Mouse (Mus musculus) B cell, adult 2 months (primary cell): ENCODE measurements at regions not wholly inside any gene's neighbourhood (a gene's known extent, or its start where the extent isn't known, plus 50 kb on each side); places are given as distances from the start of the nearest gene placed in this dataset.

Source experiments
- DNase-seq, 2 experiments: peaks; one replicate each; pipeline ENCODE4 v3.0.0; 2022

DNA sequence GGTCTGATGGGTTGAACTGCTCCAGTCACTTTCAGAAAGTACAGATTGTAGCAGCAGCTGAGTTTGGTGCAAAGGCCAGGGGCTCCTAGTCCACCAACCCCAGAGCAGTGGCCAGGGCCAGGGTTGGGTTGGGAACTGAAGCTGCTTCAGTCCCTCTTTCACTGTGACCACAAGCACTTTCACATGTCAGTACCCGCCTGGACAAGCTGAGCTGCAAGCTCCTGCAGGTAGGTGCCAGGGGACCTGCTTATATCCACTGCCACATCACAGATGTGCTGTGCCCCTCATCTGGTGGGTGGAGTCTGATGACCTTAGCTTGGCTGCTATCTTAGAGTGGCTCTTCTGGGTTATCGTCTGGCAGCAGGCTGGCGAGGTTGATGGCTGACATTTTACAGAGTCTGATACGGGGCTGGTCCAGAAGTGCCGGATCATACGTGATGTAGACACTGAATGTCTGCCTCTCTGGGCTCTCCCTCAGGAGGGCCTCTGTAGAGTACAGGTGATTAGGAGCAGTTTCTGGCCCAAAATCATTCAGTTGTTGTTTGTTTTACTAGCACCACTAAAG lies 192.6 kb downstream of the Rybp start:
- DNase-seq, result no peak

DNA sequence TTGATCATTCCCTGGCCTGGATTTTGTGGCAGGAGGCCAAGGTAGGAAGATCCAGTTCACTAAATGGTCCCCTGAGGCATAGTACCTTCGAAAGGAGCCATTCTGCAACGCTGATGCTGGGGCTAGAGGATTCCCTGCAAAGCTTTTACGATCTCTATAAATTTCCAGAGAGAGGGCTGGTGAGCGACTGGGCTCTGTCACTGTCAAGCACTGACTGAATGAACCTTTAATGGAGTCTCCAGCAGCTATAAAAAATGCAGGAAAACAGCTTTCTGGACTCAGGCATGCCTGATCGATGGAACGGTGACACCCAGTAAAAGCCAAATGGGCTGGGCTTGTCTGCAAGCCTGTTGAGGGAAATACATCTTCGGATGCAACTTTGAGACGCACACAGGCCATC lies 194.4 kb downstream of the Rybp start:
- no peak for DNase-seq

DNA sequence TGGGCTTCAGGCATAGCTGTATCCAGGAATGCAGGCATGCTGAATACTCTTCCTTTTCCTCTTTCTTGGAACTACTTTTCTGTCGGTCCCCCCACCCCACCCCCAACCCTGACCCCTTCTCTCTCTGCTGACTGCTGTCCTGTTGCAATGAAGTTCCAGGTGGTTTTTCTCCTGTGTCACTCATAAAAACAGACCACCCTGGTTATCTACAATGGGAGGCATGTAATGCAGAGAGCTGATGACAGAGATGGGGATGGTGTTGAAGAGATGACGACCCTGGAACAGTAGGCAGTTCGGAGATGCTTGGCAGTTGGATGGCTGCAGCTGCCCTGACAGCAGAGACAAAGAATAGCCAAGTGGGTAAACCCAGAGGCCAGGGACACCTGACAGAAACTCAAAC lies 195.5 kb downstream of the Rybp start:
- DNase-seq, result no peak

DNA sequence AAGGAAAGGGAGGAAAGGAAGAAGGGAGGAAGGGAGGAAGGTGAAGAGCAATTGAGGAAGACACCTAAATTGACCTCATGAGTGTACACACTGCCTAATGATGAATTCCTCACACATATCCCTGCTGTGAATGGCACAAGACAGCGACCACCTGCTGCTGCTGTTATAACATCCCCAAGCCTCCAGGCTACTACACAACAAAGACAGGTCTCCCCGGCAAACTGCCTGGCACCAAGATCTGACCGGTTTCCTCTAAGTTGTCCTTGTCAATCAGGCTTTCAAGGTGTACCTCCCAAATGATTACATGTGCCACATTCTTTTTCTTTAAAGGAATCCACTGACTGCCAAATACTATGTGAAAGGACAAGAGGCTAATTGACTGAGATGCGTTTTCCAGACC lies 198.7 kb downstream of the Rybp start:
- DNase-seq, result no peak

GRCm38 (mm10) chr6:100086807-100087206 lies 200.5 kb downstream of the Rybp start:
- peak; percentile 4 to 6 for DNase-seq

GRCm38 (mm10) chr6:100085981-100086380 lies 201.3 kb downstream of the Rybp start:
- peak in 1 of 2 experiments; percentile 6 for DNase-seq

- DNase-seq, result no peak
Measured at GRCm38 (mm10) chr6:100083868-100084477, 203.3 kb downstream of the Rybp start.

DNA sequence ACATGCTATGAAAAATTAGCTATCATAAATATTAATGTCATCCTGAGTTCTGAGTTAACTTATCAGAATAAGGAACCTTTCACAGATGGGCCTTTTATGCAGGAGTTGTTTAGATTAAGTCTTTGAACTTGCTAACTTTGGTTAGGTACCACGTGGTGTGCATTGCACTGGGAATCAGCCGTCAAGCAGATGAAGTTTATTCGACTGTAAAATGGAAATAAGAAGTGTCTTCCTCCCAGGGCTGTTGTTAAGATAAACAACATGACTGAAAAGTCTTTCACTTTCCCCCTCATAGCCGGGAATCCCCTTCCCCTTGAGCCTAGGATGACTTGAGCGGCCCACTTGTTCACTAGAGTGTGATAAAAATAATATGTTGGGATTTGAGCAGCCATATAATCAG lies 204.2 kb downstream of the Rybp start:
- no peak for DNase-seq

- no peak for DNase-seq
Measured at GRCm38 (mm10) chr6:100074672-100075335, 212.5 kb downstream of the Rybp start.

DNA sequence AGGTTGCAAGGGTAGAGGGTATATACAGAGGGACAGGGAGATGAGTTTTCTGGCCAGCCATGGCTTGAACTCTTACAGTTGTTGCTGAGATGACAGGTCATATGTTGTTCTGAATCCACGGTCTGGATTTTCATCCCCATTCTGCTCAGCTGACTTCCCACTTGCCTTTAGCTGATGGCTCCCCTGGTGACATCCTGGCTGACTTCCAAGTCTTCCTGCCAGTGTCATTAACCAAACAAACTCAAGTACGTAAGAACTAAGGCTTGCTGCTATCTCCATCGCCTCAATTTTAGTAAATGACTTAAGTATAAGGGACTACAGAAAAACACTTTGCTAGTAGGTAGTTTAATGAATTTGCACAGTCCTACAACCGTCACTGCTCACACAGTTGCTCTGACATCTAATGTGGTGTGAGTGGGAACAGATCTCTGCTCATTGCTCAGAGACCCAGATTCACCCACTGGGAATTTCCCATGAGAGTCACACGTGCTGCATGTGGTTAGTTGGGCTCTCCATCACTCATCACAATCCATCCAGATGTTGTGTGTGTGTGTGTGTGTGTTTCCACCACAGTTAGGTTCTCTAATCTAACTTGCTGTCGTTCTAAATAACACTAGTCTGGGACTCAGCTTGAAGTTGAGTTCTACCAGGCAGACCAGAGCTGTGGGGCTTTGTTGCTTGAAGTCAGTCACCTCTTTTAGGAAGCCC lies 214.9 kb downstream of the Rybp start:
- DNase-seq, result no peak

DNA sequence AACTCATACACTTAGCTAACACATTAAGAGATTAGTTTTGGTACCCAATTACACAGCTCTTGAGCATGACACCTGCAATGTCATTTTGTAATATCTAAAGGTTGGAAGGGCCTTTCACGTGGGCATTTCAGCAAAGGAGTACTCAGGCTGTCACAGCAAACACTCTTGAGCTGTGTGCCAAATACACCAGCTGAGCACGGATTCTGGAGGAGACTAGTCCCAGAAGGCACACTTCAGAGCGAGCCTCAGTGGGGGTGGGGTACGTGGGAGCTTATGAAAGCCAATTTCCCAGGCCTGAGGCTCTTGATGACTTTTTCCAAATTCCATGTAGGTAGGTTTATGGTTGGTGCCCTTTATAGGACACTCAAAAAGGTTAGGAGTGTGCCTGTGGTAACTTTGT lies 218.1 kb downstream of the Rybp start:
- no peak for DNase-seq

- DNase-seq, result no peak
Measured at GRCm38 (mm10) chr6:100067273-100067672, 220.0 kb downstream of the Rybp start.

- DNase-seq, result no peak
Measured at GRCm38 (mm10) chr6:100065586-100065985, 221.7 kb downstream of the Rybp start.

DNA sequence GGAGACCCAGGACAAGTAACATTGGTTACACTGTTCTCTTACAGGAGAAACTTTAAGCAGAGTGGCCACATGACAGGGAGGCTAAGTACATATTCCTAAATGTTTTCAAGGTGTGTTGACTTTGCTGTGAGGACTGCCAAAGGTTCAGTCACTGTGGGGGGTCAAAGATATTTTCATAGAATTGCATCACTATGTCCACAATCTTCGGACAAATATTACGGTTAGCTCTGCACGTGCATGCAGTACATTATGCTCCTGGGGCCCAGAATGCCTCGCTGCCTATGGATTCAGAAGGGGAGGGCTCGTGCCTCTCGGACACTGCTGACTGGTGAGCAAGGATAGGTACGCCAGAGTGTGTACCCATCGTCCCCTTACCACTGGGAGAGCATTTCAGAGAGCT lies 224.3 kb downstream of the Rybp start:
- no peak for DNase-seq

GRCm38 (mm10) chr6:100059803-100060202 lies 227.5 kb downstream of the Rybp start:
- no peak for DNase-seq

DNA sequence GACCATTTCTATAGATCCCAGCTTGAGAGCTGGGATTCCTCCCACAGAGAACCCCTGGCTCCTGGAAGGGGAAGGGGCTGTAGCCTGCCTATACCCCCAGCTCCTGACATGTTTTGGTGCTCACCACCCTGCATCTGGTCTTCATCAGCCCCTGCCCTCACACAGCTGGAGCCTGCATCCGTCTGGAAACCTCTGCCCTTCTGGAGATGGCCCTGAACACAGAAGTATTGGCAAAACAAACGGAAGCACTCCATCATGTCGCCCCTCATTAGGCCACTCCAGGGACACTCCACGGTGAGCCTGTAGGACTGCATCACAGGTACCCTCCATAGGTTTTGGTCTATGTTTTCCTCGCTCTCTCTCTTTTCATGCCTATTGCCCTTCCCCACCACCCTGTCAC lies 231.3 kb downstream of the Rybp start:
- no peak for DNase-seq

GRCm38 (mm10) chr6:100052955-100053795 lies 234.1 kb downstream of the Rybp start:
- DNase-seq, result no peak

DNA sequence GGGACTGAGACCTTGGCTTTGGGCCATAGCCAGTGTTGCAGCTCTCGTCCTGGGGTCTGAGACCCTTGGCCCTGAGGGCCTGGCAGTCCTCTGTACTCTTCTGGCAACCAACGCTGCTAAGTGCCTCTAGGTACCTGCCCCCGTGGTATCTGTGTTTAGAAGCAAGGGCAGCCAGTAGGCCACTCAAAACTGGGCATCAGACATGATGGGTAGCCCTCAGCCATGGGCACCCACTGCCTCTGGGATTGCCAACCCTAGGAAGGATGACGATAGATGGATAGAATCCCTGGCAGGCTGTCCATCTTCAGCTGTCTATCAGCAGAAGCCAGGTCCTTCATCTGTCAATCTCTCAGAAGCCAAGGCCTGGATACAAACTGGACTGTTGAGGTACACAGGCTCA lies 234.9 kb downstream of the Rybp start:
- DNase-seq, result no peak

GRCm38 (mm10) chr6:100049036-100049435 lies 238.2 kb downstream of the Rybp start:
- no peak for DNase-seq

- DNase-seq, result no peak
Measured at GRCm38 (mm10) chr6:100046186-100046990, 240.9 kb downstream of the Rybp start.

DNA sequence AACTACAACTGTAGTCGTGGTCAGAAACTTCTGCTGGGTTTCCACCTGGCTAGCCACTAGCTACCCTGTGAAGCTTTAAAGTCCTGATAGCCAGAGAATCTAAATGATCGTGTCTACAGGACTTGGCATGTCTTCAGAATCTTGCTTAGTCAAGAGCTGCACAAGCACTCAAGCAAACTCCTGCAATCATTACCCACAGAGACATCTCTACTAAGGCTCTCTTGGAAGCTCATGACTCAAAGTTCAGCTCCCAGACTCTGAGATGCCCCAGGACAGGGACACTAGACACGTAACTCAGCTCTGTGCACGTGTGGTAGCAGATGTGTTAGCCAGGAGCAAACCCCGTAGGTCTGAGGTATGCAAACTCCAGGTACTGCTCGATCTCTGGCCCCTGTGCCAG lies 242.2 kb downstream of the Rybp start:
- no peak for DNase-seq

- DNase-seq, result no peak
Measured at GRCm38 (mm10) chr6:100041161-100041560, 246.1 kb downstream of the Rybp start.
